Mouse (Mus musculus) CH12.LX (cell line): ENCODE data around the gene Zfp488. TPM values are rescaled to one million over a fixed set of nuclear protein-coding genes. Genes with fewer than 3 reads are reported as not detected.

ENCODE experiments used
- DNase-seq: peaks from one replicate; pipeline ENCODE4 v3.0.0-alpha.2; 2013; ENCODE audit errors: extremely low read depth
- H3K27ac ChIP-seq: 2 replicates; pipeline ENCODE4 v1.5.1; 2012; ENCODE audit warnings: low read depth, mild to moderate bottlenecking, control low read depth, moderate library complexity; ENCODE audit not compliant: insufficient read depth
- H3K27me3 ChIP-seq: replicated peaks from 2 replicates; pipeline ENCODE3; 2012; ENCODE audit warnings: inconsistent platforms
- H3K36me3 ChIP-seq, 2 experiments: replicated peaks in 1 of 2; 2 replicates each; pipeline versions ENCODE3 to v1.6.1; 2012; ENCODE audit warnings: inconsistent platforms in 1 of 2, low read length in 1 of 2, mild to moderate bottlenecking in 1 of 2, mixed read lengths in 1 of 2, moderate library complexity in 1 of 2; ENCODE audit not compliant: control insufficient read depth in 1 of 2, insufficient read depth in 1 of 2
- H3K4me1 ChIP-seq, 2 experiments: 2 replicates each; pipeline ENCODE4 v1.6.1; 2012; ENCODE audit warnings: inconsistent platforms in 1 of 2, moderate library complexity in 1 of 2; ENCODE audit not compliant: insufficient read depth in 2 of 2, control insufficient read depth in 1 of 2
- H3K4me2 ChIP-seq: 2 replicates; pipeline ENCODE4 v1.6.1; 2012; ENCODE audit warnings: low read depth, mild to moderate bottlenecking, control low read depth; ENCODE audit not compliant: poor library complexity, insufficient read depth, severe bottlenecking
- H3K4me3 ChIP-seq, 3 experiments: fragments of 150-350 bp in 1 of 3; sonication (generic) in 1 of 3; replicated peaks in 1 of 3; 2 replicates each; pipeline versions ENCODE3 to v1.5.1; 2011 to 2012; ENCODE audit warnings: low read depth in 2 of 3, low read length in 2 of 3, mild to moderate bottlenecking in 2 of 3, moderate library complexity in 2 of 3, control low read depth in 1 of 3, improper control_type of control experiment in 1 of 3, inconsistent platforms in 1 of 3, mixed read lengths in 1 of 3; ENCODE audit not compliant: poor library complexity in 1 of 3
- H3K79me2 ChIP-seq: replicated peaks from 2 replicates; pipeline ENCODE4 v1.6.1; 2012; ENCODE audit warnings: mild to moderate bottlenecking, moderate library complexity; ENCODE audit not compliant: control insufficient read depth, poor library complexity, insufficient read depth, severe bottlenecking; ENCODE audit errors: extremely low read depth
- H3K9ac ChIP-seq: 2 replicates; pipeline ENCODE4 v1.6.1; 2012; ENCODE audit warnings: low read depth, mild to moderate bottlenecking, control low read depth, moderate library complexity; ENCODE audit not compliant: insufficient read depth
- H3K9me3 ChIP-seq: replicated peaks from 2 replicates; pipeline ENCODE3; 2012; ENCODE audit warnings: low read length, inconsistent platforms, mixed read lengths
- CHD1 ChIP-seq: IDR thresholded peaks from 2 replicates; pipeline ENCODE4 v1.6.1; 2012; ENCODE audit warnings: low read depth, low read length, improper control_type of control experiment, inconsistent platforms
- CHD2 ChIP-seq: IDR thresholded peaks from 2 replicates; pipeline ENCODE4 v1.6.1; 2011; ENCODE audit warnings: low read length, improper control_type of control experiment
- CTCF ChIP-seq, 2 experiments: IDR thresholded peaks in 1 of 2; conservative IDR thresholded peaks in 1 of 2; 2 replicates each; pipeline ENCODE4 v1.5.1; 2011 to 2012; ENCODE audit warnings: low read depth in 2 of 2, low read length in 2 of 2, improper control_type of control experiment in 1 of 2, inconsistent platforms in 1 of 2, mild to moderate bottlenecking in 1 of 2, moderate library complexity in 1 of 2
- E2F4 ChIP-seq: IDR thresholded peaks from 2 replicates; pipeline ENCODE4 v1.6.1; 2011; ENCODE audit warnings: low read depth, low read length, improper control_type of control experiment; ENCODE audit not compliant: insufficient replicate concordance
- HCFC1 ChIP-seq: IDR thresholded peaks from 2 replicates; pipeline ENCODE4 v1.6.1; 2012; ENCODE audit warnings: low read depth, mild to moderate bottlenecking, inconsistent platforms, low read length, improper control_type of control experiment
- JUN ChIP-seq: IDR thresholded peaks from 2 replicates; pipeline ENCODE4 v1.6.1; 2011; ENCODE audit warnings: low read depth, mild to moderate bottlenecking, low read length, improper control_type of control experiment, moderate library complexity; ENCODE audit not compliant: insufficient read depth
- KAT2A ChIP-seq: IDR thresholded peaks from 2 replicates; pipeline ENCODE4 v1.6.1; 2012; ENCODE audit warnings: low read length, improper control_type of control experiment, inconsistent platforms; ENCODE audit not compliant: insufficient replicate concordance
- MAX ChIP-seq: IDR thresholded peaks from 2 replicates; pipeline ENCODE4 v1.6.1; 2011; ENCODE audit warnings: low read length, improper control_type of control experiment
- MEF2A ChIP-seq: IDR thresholded peaks from 2 replicates; pipeline ENCODE4 v1.6.1; 2014; ENCODE audit warnings: low read depth, mild to moderate bottlenecking, inconsistent platforms, low read length, improper control_type of control experiment, borderline replicate concordance
- NELFE ChIP-seq: IDR thresholded peaks from 2 replicates; pipeline ENCODE4 v1.6.1; 2011; ENCODE audit warnings: low read depth, low read length, improper control_type of control experiment
- NRF1 ChIP-seq: IDR thresholded peaks from 2 replicates; pipeline ENCODE4 v1.6.1; 2014; ENCODE audit warnings: low read depth, mild to moderate bottlenecking, inconsistent platforms, low read length, improper control_type of control experiment, moderate library complexity
- PAX5 ChIP-seq: IDR thresholded peaks from 2 replicates; pipeline ENCODE4 v1.6.1; 2012; ENCODE audit warnings: low read length, inconsistent platforms, mixed read lengths
- POLR2A ChIP-seq: IDR thresholded peaks from 2 replicates; pipeline ENCODE4 v1.6.1; 2011; ENCODE audit warnings: low read depth, mild to moderate bottlenecking, improper control_type of control experiment, low read length
- RAD21 ChIP-seq: IDR thresholded peaks from 2 replicates; pipeline ENCODE4 v1.6.1; 2011; ENCODE audit warnings: low read depth, mild to moderate bottlenecking, low read length, improper control_type of control experiment, moderate library complexity
- RCOR1 ChIP-seq: conservative IDR thresholded peaks from 2 replicates; pipeline ENCODE4 v1.6.1; 2012; ENCODE audit warnings: low read depth, mild to moderate bottlenecking, inconsistent platforms, low read length, improper control_type of control experiment
- SIN3A ChIP-seq: IDR thresholded peaks from 2 replicates; pipeline ENCODE4 v1.6.1; 2012; ENCODE audit warnings: low read length, improper control_type of control experiment, inconsistent platforms
- TBP ChIP-seq: conservative IDR thresholded peaks from 2 replicates; pipeline ENCODE4 v1.6.1; 2011; ENCODE audit warnings: low read depth, low read length, improper control_type of control experiment
- UBTF ChIP-seq: IDR thresholded peaks from 2 replicates; pipeline ENCODE4 v1.6.1; 2012; ENCODE audit warnings: low read depth, mild to moderate bottlenecking, inconsistent platforms, low read length, improper control_type of control experiment, moderate library complexity
- USF2 ChIP-seq: conservative IDR thresholded peaks from 2 replicates; pipeline ENCODE4 v1.6.1; 2011; ENCODE audit warnings: low read depth, low read length, improper control_type of control experiment
- ZC3H11A ChIP-seq: IDR thresholded peaks from 2 replicates; pipeline ENCODE4 v1.6.1; 2012; ENCODE audit warnings: low read depth, mild to moderate bottlenecking, inconsistent platforms, low read length, improper control_type of control experiment
- ZKSCAN1 ChIP-seq: IDR thresholded peaks from 2 replicates; pipeline ENCODE4 v1.6.1; 2012; ENCODE audit warnings: low read depth, inconsistent platforms, low read length, improper control_type of control experiment, borderline replicate concordance
- ZNF384 ChIP-seq: IDR thresholded peaks from 2 replicates; pipeline ENCODE4 v1.6.1; 2012; ENCODE audit warnings: low read depth, low read length, improper control_type of control experiment, inconsistent platforms
- dilution Hi-C: fragments of 300-500 bp; cut with MboI; formaldehyde crosslinking; loops from 2 replicates; pipeline ENCODE4 v1.14.3; 2020; ENCODE audit warnings: low sequenced_read_pairs; ENCODE audit not compliant: extremely low pct_unique_long_range_greater_than_20kb, extremely low pct_ligation_motif_present
- in situ Hi-C: fragments of 300-500 bp; cut with MboI; formaldehyde crosslinking; loops from 3 replicates; pipeline ENCODE4 v1.14.3; 2019; ENCODE audit warnings: low sequenced_read_pairs, low pct_ligation_motif_present, low pct_unique_long_range_greater_than_20kb, mixed read lengths
- polyA plus RNA-seq: library from polyadenylated mRNA; unstranded; fragments of >175 nt; gene quantifications from 2 replicates; pipeline ENCODE4 v1.2.1, GENCODE M21; 2012; ENCODE audit warnings: low read depth; ENCODE audit not compliant: insufficient read length
- total RNA-seq, 2 experiments: library from RNA; depleted of rRNA; stranded (reverse); fragments of 300-350 nt in 1 of 2; fragments of >200 nt in 1 of 2; gene quantifications; 2 replicates each; pipeline ENCODE4 v1.2.3; 2012 to 2014

Zfp488 gene
- total and polyA plus RNA-seq, 3 experiments: not detected

GRCm38 (mm10) chr14:33946125-33946524, 32.4 kb downstream of the Zfp488 start:
- H3K9me3 ChIP-seq: no peaks in the 10 kb centered on the region
- H3K4me2 ChIP-seq: no peak overlapping the region
- no peak overlapping the region for H3K27ac ChIP-seq
- no peaks in the 10 kb centered on the region for H3K36me3 ChIP-seq
- dilution Hi-C loops (no loop called here), in situ Hi-C loops (no loop called here)
- no peak overlapping the region for H3K4me3 ChIP-seq
- H3K9ac ChIP-seq: no peak overlapping the region
- H3K79me2 ChIP-seq: no peaks in the 10 kb centered on the region
- H3K27me3 ChIP-seq: no peaks in the 10 kb centered on the region
- H3K4me1 ChIP-seq: peaks cover 12 to 14% of the 10 kb centered on the region in 2 experiments
- TF ChIP-seq NELFE (no peak), MAX (0 out of 2 replicates have a peak, but pooled peaks have one; percentile 7), NRF1 (peak; percentile 54)
- TF ChIP-seq, all 38 proteins: peak for 2
- no peak for DNase-seq

GRCm38 (mm10) chr14:33942222-33942621, 36.3 kb downstream of the Zfp488 start:
- TF ChIP-seq ZNF384: no peak
- TF ChIP-seq USF2: no peak
- TF ChIP-seq JUN: no peak
- no peak for TF ChIP-seq MEF2A
- TF ChIP-seq POLR2A: no peak
- no peak for TF ChIP-seq UBTF
- TF ChIP-seq CHD1: no peak
- TF ChIP-seq ZKSCAN1: no peak
- TF ChIP-seq CHD2: no peak
- TF ChIP-seq TBP: no peak
- TF ChIP-seq ZC3H11A: no peak
- no peak for TF ChIP-seq SIN3A
- TF ChIP-seq HCFC1: no peak
- no peak for TF ChIP-seq KAT2A
- TF ChIP-seq RAD21: no peak
- TF ChIP-seq E2F4: no peak
- no peak for TF ChIP-seq RCOR1
- no peak for TF ChIP-seq PAX5
- no peak for TF ChIP-seq MAX
- TF ChIP-seq CTCF (conservative IDR thresholded peaks at IDR 0.05 in 1 of 2, IDR thresholded peaks at IDR 0.05 in 1 of 2; ENCODE audit: low read depth in 2 of 2, low read length in 2 of 2): no peak

More at GRCm38 (mm10) chr14:33942222-33942621, 36.3 kb downstream of the Zfp488 start:
- Histone ChIP-seq H3K27ac (no peak overlapping the region), H3K36me3 (no peaks in the 10 kb centered on the region), H3K79me2 (no peaks in the 10 kb centered on the region), H3K4me2 (no peak overlapping the region), H3K9ac (no peak overlapping the region), H3K4me3 (no peak overlapping the region), H3K4me1 (peaks cover 18 to 20% of the 10 kb centered on the region in 2 experiments), H3K27me3 (no peaks in the 10 kb centered on the region), H3K9me3 (no peaks in the 10 kb centered on the region)
- dilution Hi-C loops (no loop called here), in situ Hi-C loops (no loop called here)
- DNase-seq: no peak
